Mouse (Mus musculus): Measurements from ENCODE around the gene Tubg1. TPM values are rescaled to one million over a fixed set of nuclear protein-coding genes. Genes with fewer than 3 reads are reported as not detected.
A peak's percentile ranks its signal among the peaks of the same experiment; 100 is the strongest.
"Not testable (repeated sequence)": the region's sequence is repeated elsewhere in the genome, so short reads cannot be mapped to it uniquely, and the experiment has no call there.

The Tubg1 gene
- polyA plus RNA-seq, 1 experiment = 21.5 TPM

DNA sequence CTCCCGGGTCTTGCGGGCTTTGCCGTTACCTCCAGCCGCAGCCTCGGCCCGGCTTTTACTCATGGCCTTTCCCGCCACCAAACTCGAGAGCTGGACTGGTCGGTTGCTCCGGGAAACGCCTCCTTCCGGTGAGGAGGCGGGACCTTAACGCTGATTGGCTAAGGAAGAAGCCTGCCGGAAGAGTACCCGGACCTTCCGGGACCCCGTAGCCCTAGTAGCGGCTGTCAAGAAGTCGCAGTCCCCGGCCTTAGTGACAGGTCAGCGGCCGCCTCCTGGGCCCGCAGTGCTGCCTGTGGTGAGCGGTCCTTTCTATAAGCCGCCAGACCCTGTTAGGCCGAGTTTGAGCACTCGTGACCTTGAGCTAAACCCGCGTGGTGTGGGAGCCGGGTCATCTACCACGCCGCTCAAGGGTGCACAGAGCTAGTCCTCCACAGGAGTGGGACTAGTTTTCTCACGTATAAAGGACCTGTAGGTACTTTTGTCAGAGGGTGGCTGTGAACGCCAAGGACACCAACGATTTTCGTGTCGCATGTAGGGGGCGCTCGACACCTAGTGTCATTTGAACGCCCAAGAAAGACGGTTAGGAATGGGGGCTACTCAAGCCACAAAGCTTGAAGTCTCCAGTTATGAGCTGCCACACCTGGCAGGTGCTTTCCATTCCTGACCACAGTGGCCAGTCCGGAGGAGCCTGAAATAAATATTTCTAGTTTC lies 24.3 kb upstream of the Tubg1 start, which contains the start of gene Psmc3ip:
Gene Psmc3ip (minus strand): TSS at position 123 of the 711 bp plus-strand sequence.
- peak; percentile 90 to 95 for DNase-seq (ENCODE audit: extremely low spot score in 1 of 2, low spot score in 1 of 2)

DNA sequence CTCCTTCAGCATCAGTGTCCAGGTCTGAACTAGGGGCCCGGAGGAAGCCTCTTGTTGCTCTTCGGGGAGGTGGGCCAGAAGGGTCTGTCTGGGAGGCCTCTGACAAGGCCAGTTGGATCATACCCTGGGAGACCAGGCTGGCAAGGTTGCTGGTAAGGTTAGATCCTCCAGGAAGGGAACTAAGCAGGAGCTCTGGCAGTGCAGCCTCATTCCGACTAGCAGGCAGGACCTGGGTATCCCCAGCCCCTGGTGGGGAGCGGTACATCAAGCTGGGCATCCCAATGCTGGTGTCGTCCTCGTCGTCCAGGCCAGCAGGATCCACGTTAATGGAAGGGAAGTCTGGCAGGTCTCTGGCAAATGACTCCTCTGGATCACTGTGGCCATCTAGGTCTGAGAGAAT lies 21.5 kb upstream of the Tubg1 start:
- no peak for DNase-seq (ENCODE audit: extremely low spot score in 1 of 2, low spot score in 1 of 2)

DNA sequence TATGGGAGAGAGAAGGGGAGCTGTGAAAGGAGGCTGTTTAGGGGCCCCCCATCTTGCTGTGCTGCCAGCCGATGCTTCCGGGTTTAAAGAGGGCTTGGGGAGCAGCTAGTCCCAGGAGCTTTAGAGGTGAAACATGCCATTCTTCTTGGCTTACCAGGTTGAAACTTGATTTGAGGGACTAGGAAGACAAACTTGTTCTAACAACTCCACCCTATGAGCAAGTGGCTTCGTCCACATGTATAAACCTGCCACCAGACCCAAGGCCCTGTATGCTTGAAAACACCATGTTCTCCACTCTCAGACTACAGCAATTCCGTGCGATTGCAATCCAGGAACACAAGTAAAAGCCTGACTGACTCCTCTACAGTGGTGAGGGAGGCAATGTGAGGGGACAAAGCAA lies 16.7 kb upstream of the Tubg1 start:
- DNase-seq (ENCODE audit: extremely low spot score in 1 of 2, low spot score in 1 of 2) = no peak

DNA sequence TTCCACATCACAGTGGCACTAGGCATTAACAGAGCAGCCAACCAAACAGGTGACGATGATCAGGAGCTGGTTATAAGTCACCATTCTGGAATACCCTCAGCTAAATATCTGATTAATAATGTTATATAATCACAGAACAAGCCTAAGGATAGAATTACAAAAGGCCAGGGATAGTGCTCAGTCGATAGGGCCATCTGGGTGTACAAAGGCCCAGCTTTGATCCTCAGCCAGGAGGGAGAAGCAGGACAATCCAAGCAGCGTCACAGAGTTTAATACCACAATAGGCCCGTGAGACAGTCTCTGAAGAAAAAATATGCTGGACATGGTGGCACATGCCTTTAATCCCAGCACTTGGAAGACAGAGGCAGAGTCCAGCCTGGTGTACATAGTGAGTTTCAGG lies 10.4 kb upstream of the Tubg1 start:
- no peak for DNase-seq (ENCODE audit: extremely low spot score in 1 of 2, low spot score in 1 of 2)

DNA sequence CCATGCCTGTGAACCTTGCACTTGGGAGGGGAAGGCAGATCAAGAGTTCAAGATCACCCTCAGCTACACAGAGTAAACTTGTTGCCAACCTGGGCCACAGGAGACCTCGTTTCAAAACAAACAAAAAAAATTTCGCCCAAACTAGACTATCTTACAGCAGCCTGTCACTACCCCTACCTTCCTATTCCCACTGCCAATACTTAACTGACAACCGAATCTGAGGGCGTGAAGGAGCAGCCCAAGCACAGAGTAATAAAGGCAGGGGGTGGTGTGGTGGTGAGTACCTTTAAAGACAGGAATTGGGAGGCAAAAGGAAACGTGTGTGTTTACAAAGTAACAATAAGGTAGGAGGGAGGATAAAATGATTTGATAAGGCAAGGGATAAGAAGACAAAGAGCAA lies 9.0 kb upstream of the Tubg1 start:
- no peak for DNase-seq (ENCODE audit: extremely low spot score in 1 of 2, low spot score in 1 of 2)

DNA sequence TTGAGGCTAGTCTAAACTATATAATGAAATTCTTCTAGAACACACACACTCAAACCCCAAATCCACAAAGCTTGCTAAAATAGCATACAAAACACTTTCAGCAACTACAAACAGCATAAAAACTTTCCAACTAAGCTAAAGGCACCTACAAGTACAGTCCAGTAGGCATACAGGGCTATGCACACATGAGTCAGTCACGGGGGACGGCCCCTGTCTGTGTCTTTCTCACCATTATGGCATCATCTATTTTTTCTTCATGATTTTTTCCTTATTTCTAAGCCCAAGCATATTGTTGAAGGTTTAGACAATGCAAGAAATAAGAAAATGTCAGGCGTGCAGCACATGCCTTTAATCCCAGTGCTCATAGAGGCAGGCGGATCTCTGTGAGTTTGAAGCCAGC lies 8.6 kb upstream of the Tubg1 start:
- no peak for DNase-seq (ENCODE audit: extremely low spot score in 1 of 2, low spot score in 1 of 2)

DNA sequence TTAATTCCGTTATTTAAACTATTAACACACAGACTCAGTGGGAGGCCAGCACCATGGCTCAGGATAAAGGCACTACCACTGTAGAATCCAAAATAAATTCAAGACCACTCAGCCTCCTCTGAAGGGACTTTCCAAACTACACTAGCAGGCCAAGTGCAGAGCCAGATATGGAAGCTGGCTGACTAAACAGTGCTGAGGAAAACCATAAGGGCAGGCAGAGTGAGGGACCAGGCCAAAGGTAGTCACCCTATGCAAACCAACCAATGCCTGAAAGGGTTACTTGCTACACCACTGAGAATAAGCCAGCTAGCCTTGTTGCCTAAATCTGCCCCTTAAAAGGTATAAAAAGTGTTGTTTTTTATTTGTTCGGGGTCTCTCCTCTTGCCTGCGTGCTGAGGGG lies 7.6 kb upstream of the Tubg1 start:
- DNase-seq (ENCODE audit: extremely low spot score in 1 of 2, low spot score in 1 of 2) = no peak

DNA sequence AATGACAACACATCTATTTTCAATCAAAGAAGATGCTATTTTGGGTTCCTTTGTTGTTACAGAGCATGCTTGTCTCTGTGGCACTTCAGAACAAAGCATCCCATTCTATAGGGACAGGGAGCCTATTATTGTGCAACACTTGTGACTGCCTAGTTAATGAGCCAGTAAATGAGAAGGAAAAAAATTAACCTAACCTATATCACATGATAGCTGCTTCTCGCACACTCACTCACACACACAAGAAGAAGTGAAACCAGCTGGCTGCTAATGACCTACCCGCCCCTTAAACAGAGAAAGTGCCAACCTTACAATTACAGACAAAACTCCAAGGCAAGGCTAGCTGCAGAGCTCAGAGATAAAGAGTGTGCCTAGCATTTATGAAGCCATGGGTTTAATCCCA lies 4.2 kb upstream of the Tubg1 start:
- no peak for DNase-seq (ENCODE audit: extremely low spot score in 1 of 2, low spot score in 1 of 2)

DNA sequence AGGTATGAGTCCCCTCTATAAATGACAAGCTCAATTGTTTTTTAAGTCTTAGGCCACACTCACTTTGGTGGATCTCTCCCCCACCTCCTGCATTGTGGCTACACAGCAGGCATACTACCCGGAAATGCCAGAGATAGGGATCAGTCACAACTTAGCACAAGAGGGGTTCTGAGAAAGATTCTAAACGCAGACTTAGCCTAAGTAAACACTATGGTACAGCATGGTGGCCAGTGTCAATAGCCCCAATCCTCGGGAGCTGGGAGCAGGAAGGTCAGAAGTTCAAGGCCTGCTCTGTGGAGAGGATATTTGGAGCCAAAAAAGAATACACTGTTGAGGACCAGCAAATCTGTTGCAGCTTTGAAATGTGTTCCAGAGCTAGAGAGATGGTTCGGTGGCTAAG lies 1.6 kb upstream of the Tubg1 start:
- DNase-seq (ENCODE audit: extremely low spot score in 1 of 2, low spot score in 1 of 2) = no peak

DNA sequence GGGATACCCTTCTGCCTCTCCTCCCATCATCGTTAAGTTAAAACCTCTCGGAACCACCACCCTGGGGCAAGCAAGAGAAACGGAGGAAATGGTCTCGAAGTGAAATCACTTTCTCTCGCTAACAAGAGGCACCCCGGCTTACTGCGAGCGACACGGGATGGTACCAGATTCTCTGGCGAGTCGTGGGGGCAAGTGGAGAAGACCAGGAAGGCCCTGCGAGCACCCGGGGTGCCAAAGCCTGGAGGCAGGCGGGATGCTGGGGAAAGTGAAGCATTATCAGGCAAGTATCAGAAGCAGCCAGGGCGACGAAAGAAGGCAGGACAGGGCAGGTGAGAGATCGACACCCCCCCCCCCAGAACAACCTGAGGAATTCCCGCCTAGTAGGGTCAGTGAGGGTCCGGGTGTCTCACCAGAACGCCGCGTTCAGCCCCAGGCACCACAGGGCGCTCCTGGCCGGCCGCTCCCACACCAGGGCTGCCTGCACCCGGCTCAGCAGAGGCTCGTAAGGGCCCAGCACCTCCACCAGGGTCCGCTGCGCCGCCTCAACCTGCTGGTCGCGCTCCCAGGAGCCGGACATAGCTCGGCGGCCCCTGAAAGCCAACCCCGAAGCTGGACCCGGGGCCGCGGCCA lies 492 bp upstream of the Tubg1 start:
- no peak for DNase-seq (ENCODE audit: extremely low spot score in 1 of 2, low spot score in 1 of 2)

DNA sequence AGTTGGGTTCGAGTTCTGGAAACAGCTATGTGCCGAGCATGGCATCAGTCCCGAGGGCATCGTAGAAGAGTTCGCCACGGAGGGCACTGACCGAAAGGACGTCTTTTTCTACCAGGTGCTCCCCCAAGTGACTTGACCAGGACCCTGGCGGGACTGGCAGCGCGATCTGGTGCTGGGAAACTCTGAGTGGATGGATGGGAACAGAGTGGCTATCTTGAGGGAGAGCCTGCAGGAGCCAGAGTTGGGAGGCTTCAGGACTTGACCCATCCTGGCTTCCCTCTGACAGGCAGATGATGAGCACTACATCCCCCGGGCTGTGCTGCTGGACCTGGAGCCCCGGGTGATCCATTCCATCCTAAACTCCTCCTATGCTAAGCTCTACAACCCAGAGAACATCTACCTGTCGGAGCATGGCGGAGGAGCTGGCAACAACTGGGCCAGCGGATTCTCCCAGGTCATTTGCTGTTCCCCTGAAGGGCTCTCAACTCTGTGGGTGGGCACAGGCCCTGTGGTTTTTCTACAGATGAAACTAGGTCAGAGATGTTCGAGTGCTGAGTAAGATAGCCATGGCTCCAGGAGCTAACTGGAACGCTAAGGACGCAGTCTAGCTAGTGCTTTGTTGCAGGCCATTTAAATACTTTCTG lies 929 bp downstream of the Tubg1 start:
- DNase-seq (ENCODE audit: extremely low spot score in 1 of 2, low spot score in 1 of 2) = no peak

DNA sequence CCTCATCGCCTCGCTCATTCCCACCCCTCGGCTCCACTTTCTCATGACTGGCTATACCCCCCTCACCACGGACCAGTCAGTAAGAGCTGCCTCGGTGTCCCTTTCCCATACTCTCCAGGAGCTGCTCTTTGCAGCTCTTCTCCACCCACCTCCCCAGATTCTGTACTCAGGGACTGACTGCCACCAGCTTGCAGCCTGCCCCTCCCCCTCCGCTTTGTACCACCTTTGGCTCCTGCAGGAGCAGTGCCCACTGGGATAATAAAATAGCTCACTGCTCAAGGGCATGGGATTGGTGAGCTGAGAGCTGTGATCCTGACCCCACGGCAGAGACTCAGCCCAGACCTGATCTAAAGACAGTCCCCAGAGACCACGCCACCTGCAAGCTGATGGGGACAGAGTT lies 4.8 kb downstream of the Tubg1 start:
- DNase-seq (ENCODE audit: extremely low spot score in 1 of 2, low spot score in 1 of 2) = not testable (repeated sequence)

DNA sequence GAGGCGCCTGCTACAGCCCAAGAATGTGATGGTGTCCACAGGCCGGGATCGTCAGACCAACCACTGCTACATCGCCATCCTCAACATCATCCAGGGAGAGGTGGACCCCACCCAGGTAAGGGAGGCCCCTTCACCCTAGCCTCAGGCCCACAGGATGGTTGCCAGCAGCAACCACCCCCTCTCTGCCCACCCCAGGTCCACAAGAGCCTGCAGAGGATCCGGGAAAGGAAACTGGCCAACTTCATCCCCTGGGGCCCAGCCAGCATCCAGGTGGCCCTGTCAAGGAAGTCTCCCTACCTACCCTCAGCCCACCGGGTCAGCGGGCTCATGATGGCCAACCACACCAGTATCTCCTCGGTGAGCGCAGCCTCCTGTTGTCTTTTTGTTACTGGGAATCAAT lies 5.3 kb downstream of the Tubg1 start:
- not testable (repeated sequence) for DNase-seq (ENCODE audit: extremely low spot score in 1 of 2, low spot score in 1 of 2)

DNA sequence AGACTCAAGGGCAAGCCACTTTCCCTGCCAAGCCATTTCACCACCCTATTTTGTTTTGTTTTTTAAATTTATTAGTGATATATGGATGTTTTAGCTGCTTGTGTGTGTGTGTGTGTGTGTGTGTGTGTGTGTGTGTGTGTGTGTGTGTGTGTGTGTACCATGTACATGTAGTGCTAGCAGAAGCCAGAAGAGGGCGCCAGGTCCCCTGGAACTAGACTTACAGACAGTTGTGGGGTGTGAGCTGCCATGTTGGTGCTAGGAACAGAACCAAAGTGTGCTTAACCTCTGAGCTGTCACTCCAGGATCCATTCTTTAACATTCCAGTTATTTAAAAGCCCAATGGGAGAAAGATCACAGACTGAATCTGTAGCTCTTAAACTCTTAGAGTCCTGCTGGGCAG lies 7.3 kb downstream of the Tubg1 start:
- no peak for DNase-seq (ENCODE audit: extremely low spot score in 1 of 2, low spot score in 1 of 2)

DNA sequence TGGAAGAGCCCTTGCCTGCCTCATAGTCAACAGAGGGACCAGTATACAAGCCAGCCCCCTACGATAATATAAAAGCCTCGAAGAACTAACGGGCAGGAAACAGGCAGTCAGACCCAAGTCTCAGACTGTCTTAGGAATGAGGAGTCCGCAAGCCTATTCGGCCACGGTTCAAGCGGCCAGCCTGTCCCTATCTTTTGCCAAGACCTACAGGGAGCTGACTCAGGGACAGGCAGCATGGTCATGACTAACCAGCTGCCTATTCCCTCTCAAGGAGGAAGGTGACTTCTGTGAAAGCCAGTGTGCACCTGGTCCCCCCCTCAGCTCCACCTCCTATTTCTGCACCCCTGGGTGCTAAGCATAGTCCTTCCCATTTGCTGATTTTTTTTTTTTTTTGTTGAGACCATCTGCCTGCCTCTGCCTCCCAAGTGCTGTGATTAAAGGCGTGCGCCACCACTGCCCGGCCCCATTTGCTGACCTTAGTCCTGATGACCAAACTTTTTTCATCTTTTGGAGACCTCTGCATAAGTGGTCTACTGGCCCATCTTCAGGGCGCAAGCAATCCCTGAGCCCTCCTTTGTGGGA lies 9.3 kb downstream of the Tubg1 start:
- DNase-seq (ENCODE audit: extremely low spot score in 1 of 2, low spot score in 1 of 2) = no peak

DNA sequence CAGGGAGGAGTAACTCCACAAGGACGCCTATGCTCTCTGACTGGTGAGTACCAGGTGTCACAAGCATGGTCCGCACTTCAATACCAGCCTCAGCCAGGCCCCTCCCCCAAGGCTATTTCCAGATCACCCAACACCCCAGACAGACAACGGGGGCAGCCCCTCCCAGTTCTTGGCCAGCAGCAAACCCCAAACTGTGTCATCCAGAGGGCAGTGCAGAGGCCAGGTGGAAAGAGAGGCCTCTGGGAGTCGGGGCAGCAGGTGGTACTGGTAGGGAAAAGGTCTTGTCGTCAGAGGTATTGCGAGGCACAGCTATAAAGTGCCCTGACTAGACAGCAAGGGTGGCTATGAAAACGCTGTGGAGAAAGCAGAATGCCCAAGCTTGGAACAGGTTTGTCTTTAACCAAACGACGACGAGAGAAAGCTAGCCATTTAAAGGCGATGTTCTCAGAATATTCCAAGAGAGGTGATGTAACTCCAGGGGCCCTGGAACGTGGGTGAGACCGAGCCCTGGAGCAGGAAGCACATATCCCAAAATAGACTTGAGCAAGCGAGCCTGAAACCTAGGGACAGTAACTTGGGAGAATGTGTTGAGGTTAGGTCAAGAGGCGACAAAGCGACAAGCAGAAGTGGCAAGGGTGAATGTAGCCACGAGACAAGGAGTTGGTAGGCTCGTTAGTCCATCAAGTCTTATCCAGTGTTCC lies 10.5 kb downstream of the Tubg1 start:
- no peak for DNase-seq (ENCODE audit: extremely low spot score in 1 of 2, low spot score in 1 of 2)

DNA sequence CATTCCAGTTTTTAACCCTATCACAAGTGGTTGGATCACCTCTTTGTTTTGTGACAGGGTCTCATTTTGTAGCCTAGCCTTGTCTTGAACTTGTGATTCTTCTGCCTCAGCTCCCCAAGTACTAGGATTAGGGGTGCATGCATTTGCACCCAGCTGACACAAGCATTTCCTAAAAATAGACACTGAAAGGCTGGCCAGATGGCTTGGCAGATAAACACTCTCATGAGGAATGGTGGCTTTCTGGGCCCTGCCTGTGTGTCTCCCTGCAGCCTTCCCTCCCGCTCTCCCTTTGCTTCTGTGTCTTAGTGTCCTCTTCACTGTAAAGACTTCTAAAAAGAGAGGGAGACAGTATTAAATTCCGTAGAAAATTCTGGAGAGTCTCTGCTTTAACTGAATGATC lies 11.4 kb downstream of the Tubg1 start:
- DNase-seq (ENCODE audit: extremely low spot score in 1 of 2, low spot score in 1 of 2) = no peak

DNA sequence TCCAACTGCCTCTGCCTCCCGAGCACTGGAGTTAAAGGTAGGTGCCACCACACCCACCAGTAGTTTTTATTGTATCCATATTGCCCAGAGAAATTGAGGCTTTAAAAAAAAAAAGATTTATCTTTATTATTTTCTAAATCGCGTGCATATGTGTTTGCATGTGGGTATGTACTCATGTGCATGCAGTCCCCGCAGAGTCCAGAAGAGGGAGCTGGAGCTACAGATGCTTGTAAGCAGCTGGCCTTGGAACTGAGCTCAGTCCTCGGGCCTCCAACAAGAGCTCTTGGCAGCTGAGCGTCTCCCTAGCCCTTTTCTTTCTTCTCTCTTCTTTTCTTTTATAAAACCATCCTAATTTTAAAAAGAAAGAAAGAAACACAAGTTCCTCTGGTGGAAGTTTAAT lies 12.0 kb downstream of the Tubg1 start:
- DNase-seq (ENCODE audit: extremely low spot score in 1 of 2, low spot score in 1 of 2) = no peak

DNA sequence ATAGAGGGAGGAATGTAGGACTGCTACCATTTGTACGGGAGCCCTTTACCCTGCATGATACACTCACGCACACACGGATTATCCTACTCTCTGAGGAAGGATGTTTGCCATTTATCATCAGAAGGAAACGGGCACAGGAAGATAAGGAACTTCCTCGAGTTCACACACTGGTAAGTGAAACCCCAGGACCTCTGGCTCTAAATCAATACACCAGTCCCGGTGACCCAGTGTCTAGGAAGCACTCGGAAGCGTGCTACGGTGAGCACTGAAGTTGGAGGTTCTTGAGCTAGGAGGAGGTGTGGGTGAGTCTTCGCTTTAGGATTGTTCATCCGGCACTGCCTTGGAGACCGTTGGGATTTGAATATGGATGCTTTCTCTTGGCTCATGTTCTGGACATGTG lies 13.3 kb downstream of the Tubg1 start:
- no peak for DNase-seq (ENCODE audit: extremely low spot score in 1 of 2, low spot score in 1 of 2)

DNA sequence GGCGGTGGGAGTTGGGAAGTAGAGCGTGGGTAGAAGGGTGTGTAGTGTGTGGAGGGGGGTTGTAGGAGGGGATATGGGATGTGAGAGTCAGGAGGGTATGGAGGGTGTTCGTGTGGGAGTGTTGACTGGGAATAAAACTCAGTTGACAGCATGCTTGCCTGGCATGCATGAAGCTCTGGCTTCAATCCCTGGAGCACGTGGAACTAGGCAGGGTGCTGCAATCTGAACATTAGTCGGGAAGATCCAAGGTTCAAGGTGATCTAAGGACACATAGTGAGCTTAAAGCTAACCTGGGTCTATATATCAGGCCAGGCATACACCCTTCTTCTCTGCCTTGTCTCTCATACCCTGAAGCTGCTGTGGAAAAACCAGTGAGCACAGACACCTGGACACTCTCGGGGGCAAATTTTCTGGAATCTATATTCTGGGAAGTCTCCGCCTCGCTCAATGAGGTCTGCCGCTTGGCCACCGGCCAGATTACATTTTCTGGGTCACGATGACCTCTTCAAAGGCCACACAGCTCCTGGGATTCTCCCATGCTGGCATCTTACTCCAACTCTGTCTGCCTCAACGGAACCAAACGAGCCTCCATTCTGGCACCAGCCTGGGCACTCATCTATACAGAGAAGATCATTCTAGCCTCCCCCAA lies 14.6 kb downstream of the Tubg1 start:
- DNase-seq (ENCODE audit: extremely low spot score in 1 of 2, low spot score in 1 of 2) = no peak

DNA sequence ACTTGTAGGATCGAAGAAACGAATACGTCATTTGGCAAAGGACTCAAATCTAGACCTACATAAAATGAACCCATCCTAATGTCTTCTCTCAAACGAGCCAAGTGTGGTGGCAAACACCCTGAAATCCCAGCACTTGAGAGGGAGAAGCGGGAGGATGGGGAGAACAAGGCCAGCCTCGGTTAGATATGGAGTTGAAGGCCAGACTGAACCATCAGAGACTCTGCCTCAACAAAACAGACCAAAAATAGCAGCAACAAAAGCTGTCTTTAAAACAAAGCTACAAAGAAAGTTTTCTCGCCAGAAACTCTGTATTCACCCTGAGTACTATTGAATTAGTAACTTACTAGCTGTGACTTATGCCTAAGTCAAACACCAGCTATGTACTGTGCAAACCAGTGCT lies 17.3 kb downstream of the Tubg1 start:
- no peak for DNase-seq (ENCODE audit: extremely low spot score in 1 of 2, low spot score in 1 of 2)

Data from frontal cortex, adult 2 months (tissue).